Mouse (Mus musculus) erythroblast, embryonic 14.5 days (primary cell): ENCODE measurements around the gene Rabgap1l.

Source experiments
- GATA1 ChIP-seq: IDR thresholded peaks from 2 replicates; pipeline ENCODE4 v1.6.1; 2012; ENCODE audit warnings: low read length, inconsistent platforms, mixed read lengths
- TAL1 ChIP-seq: IDR thresholded peaks from 3 replicates; pipeline ENCODE4 v1.6.1; 2012; ENCODE audit warnings: low read length, inconsistent platforms, mixed read lengths

- TF ChIP-seq TAL1, result no peak
- TF ChIP-seq GATA1, result no peak
Observed at GRCm38 (mm10) chr1:160231013-160231412, 562.0 kb downstream of the Rabgap1l start.
